Comparison of ENCODE assay signal across 8 mouse cellular contexts in genomic region chr10:58932151-58932773, GRCm38 (mm10).
DNase-seq lines count a peak whose midpoint lies in the region; ATAC-seq and TF ChIP-seq lines count a peak whose summit lies in the region.

No protein-coding gene starts in this region.

- no peaks in the 10 kb centered on the region for H3K9me3 ChIP-seq in lung, embryonic 14.5 days (ENCODE audit: low read depth, low read length)
- peaks cover 4% of the 10 kb centered on the region for H3K9me3 ChIP-seq in heart, embryonic 13.5 days

- DNase-seq in lung, embryonic 14.5 days: peak; percentile 56
- no peak for DNase-seq in lung, postnatal 25 days (ENCODE audit: low spot score)
- DNase-seq in liver: peak; percentile 10
- peak; percentile 50 for DNase-seq in retina, embryonic 14.5 days (ENCODE audit: low spot score)
- DNase-seq in frontal cortex, postnatal 10 days (ENCODE audit: low spot score in 2 of 2): no peak
- no peak for DNase-seq in thymus, postnatal 14 days

- H3K36me3 ChIP-seq in lung, embryonic 14.5 days (ENCODE audit: insufficient read depth): no peaks in the 10 kb centered on the region
- no peaks in the 10 kb centered on the region for H3K36me3 ChIP-seq in heart, embryonic 13.5 days

- ATAC-seq in lung, embryonic 14.5 days (ENCODE audit: insufficient read depth): peak; percentile 53; the same call in 1 of the 2 replicates
- ATAC-seq in heart, embryonic 13.5 days (ENCODE audit: extremely low read depth, insufficient number of reproducible peaks, low FRiP score, low TSS enrichment): peak; percentile 69
- no peak for ATAC-seq in megakaryocyte-erythroid progenitor cell, adult 5-6 weeks (replicated peaks; ENCODE audit: low FRiP score, low TSS enrichment, poor library complexity, severe bottlenecking)

- no peak overlapping the region for H3K9ac ChIP-seq in lung, embryonic 14.5 days
- H3K9ac ChIP-seq in heart, embryonic 13.5 days: no peak overlapping the region

- no peak for TF ChIP-seq CTCF in lung, embryonic 14.5 days (IDR thresholded peaks at IDR 0.05; ENCODE audit: low read depth)

- H3K4me2 ChIP-seq in lung, embryonic 14.5 days: peak overlapping the region; percentile 48
- H3K4me2 ChIP-seq in heart, embryonic 13.5 days: peak overlapping the region; percentile 61

- H3K27me3 ChIP-seq in lung, embryonic 14.5 days (ENCODE audit: insufficient read depth, low read length): no peaks in the 10 kb centered on the region
- peaks cover 91% of the 10 kb centered on the region for H3K27me3 ChIP-seq in heart, embryonic 13.5 days (replicated peaks)

- 23% methylated on average over 22 of the region's 22 CpGs for WGBS in lung, embryonic 14.5 days
- 13% methylated on average over 22 of the region's 22 CpGs for WGBS in heart, embryonic 13.5 days

- peaks cover 3% of the 10 kb centered on the region; the same call in 1 of the 2 replicates for H3K4me1 ChIP-seq in lung, embryonic 14.5 days (ENCODE audit: insufficient read depth)
- peaks cover 20% of the 10 kb centered on the region for H3K4me1 ChIP-seq in heart, embryonic 13.5 days

- no peak overlapping the region for H3K4me3 ChIP-seq in lung, embryonic 14.5 days (ENCODE audit: low read depth, low read length)
- peak overlapping the region; percentile 32 for H3K4me3 ChIP-seq in heart, embryonic 13.5 days

- no peak overlapping the region for H3K27ac ChIP-seq in lung, embryonic 14.5 days (ENCODE audit: low read depth)
- no peak overlapping the region for H3K27ac ChIP-seq in heart, embryonic 13.5 days (replicated peaks)

Comparison
In these comparisons a context has a peak if more than half of its experiments do, and no peak if none do; other contexts are left out.
1. DNase-seq: peak in lung, embryonic 14.5 days (single experiment), liver (single experiment) and retina, embryonic 14.5 days (single experiment); none in lung, postnatal 25 days (single experiment), frontal cortex, postnatal 10 days (0 of 2) and thymus, postnatal 14 days (single experiment).